ENCODE assay signal across 24 mouse cellular contexts in genomic region chr4:104712338-104713083, GRCm38 (mm10). TPM values are rescaled to one million over a fixed set of nuclear protein-coding genes. Genes with fewer than 3 reads are reported as not detected.
A peak's percentile ranks its signal among the peaks of the same experiment; 100 is the strongest.
DNase-seq lines count a peak whose midpoint lies in the region; ATAC-seq and TF ChIP-seq lines count a peak whose summit lies in the region.
"Had no signal": no experiment of that assay in that cellular context is flagged by ENCODE, and none has a peak within 500 bp of the region (broad histone marks: within the 10 kb centered on the region; RNA-seq: fewer than 3 reads in every experiment).

No protein-coding gene starts in this region.

- 0 out of 2 replicates have a peak, but pooled peaks cover 7% of the 10 kb centered on the region for H3K27me3 ChIP-seq in embryonic facial prominence, embryonic 14.5 days (replicated peaks; ENCODE audit: control insufficient read depth, insufficient read depth, low read length)
- H3K27me3 ChIP-seq in embryonic facial prominence, embryonic 10.5 days (replicated peaks; ENCODE audit: low read depth, poor library complexity, severe bottlenecking): 0 out of 2 replicates have a peak, but pooled peaks cover 6% of the 10 kb centered on the region
- H3K27me3 ChIP-seq in lung, embryonic 14.5 days (ENCODE audit: insufficient read depth, low read length): no peaks in the 10 kb centered on the region
- no peaks in the 10 kb centered on the region for H3K27me3 ChIP-seq in liver, embryonic 12.5 days (replicated peaks)
- H3K27me3 ChIP-seq: embryonic facial prominence, embryonic 12.5 days; forebrain, embryonic 12.5 days had no signal

- H3K4me1 ChIP-seq in embryonic facial prominence, embryonic 14.5 days (ENCODE audit: control insufficient read depth, insufficient read depth, low read length): no peaks in the 10 kb centered on the region
- H3K4me1 ChIP-seq in embryonic facial prominence, embryonic 10.5 days: no peaks in the 10 kb centered on the region
- no peaks in the 10 kb centered on the region for H3K4me1 ChIP-seq in lung, embryonic 14.5 days (ENCODE audit: insufficient read depth)
- H3K4me1 ChIP-seq in liver, embryonic 12.5 days: no peaks in the 10 kb centered on the region
- H3K4me1 ChIP-seq: hindbrain, embryonic 12.5 days had no signal

- TF ChIP-seq CTCF in lung, embryonic 14.5 days (IDR thresholded peaks at IDR 0.05; ENCODE audit: low read depth): no peak

- DNase-seq in embryonic facial prominence, embryonic 14.5 days (ENCODE audit: low spot score): peak; percentile 40
- no peak for DNase-seq in embryonic facial prominence, embryonic 10.5 days (ENCODE audit: low spot score)
- peak; percentile 47 for DNase-seq in lung, embryonic 14.5 days
- no peak for DNase-seq in lung, postnatal 25 days (ENCODE audit: low spot score)
- no peak for DNase-seq in Muller cell, postnatal 12 days (ENCODE audit: inconsistent ontology term)
- DNase-seq: adrenal gland, adult 8-10 months; adrenal gland, postnatal 36 days; cerebellum, adult 11-12 months; cerebellum, adult 9-10 months; embryo, embryonic 11 days; gastrocnemius, adult 2 months; gastrocnemius, postnatal 25 days; heart, adult 11 months; heart, postnatal 36 days had no signal

- no peak overlapping the region for H3K9ac ChIP-seq in embryonic facial prominence, embryonic 14.5 days (ENCODE audit: low read depth, low read length)
- H3K9ac ChIP-seq in lung, embryonic 14.5 days: no peak overlapping the region
- no peak overlapping the region for H3K9ac ChIP-seq in liver, embryonic 12.5 days
- H3K9ac ChIP-seq: embryonic facial prominence, embryonic 12.5 days; forebrain, embryonic 12.5 days; heart, embryonic 13.5 days; hindbrain, embryonic 12.5 days had no signal

- ATAC-seq in embryonic facial prominence, embryonic 14.5 days (ENCODE audit: low read depth): no peak
- no peak for ATAC-seq in lung, embryonic 14.5 days (ENCODE audit: insufficient read depth)
- ATAC-seq in common myeloid progenitor, adult 5-6 weeks (replicated peaks; ENCODE audit: low read depth, poor library complexity, severe bottlenecking): peak; percentile 81
- no peak for ATAC-seq in liver, embryonic 12.5 days
- ATAC-seq: hindbrain, embryonic 16.5 days had no signal

- no peaks in the 10 kb centered on the region for H3K36me3 ChIP-seq in embryonic facial prominence, embryonic 14.5 days (ENCODE audit: control insufficient read depth, insufficient read depth, low read length)
- no peaks in the 10 kb centered on the region for H3K36me3 ChIP-seq in embryonic facial prominence, embryonic 10.5 days (replicated peaks)
- no peaks in the 10 kb centered on the region for H3K36me3 ChIP-seq in lung, embryonic 14.5 days (ENCODE audit: insufficient read depth)
- H3K36me3 ChIP-seq in liver, embryonic 12.5 days: no peaks in the 10 kb centered on the region
- H3K36me3 ChIP-seq: embryonic facial prominence, embryonic 12.5 days; forebrain, embryonic 12.5 days; heart, embryonic 13.5 days; hindbrain, embryonic 12.5 days had no signal

- no peak overlapping the region for H3K27ac ChIP-seq in embryonic facial prominence, embryonic 14.5 days (replicated peaks; ENCODE audit: low read depth, low read length)
- H3K27ac ChIP-seq in embryonic facial prominence, embryonic 10.5 days (replicated peaks): no peak overlapping the region
- H3K27ac ChIP-seq in lung, embryonic 14.5 days (ENCODE audit: low read depth): no peak overlapping the region
- H3K27ac ChIP-seq in liver, embryonic 12.5 days: no peak overlapping the region
- H3K27ac ChIP-seq: embryonic facial prominence, embryonic 12.5 days; forebrain, embryonic 12.5 days; gastrocnemius, adult 2 months; heart, embryonic 13.5 days; hindbrain, embryonic 12.5 days had no signal

- H3K9me3 ChIP-seq in embryonic facial prominence, embryonic 14.5 days (ENCODE audit: control insufficient read depth, low read length): no peaks in the 10 kb centered on the region
- no peaks in the 10 kb centered on the region for H3K9me3 ChIP-seq in embryonic facial prominence, embryonic 10.5 days
- H3K9me3 ChIP-seq in lung, embryonic 14.5 days (ENCODE audit: low read depth, low read length): no peaks in the 10 kb centered on the region
- H3K9me3 ChIP-seq in liver, embryonic 12.5 days (replicated peaks): no peaks in the 10 kb centered on the region
- H3K9me3 ChIP-seq: embryonic facial prominence, embryonic 12.5 days; forebrain, embryonic 12.5 days; heart, embryonic 13.5 days; hindbrain, embryonic 12.5 days had no signal

- WGBS in embryonic facial prominence, embryonic 14.5 days: 69% methylated on average over 15 of the region's 15 CpGs
- 90% methylated on average over 15 of the region's 15 CpGs for WGBS in embryonic facial prominence, embryonic 10.5 days
- WGBS in lung, embryonic 14.5 days: 78% methylated on average over 15 of the region's 15 CpGs
- 67% methylated on average over 15 of the region's 15 CpGs for WGBS in liver, embryonic 12.5 days (ENCODE audit: insufficient replicate concordance)

- no peak overlapping the region for H3K4me2 ChIP-seq in embryonic facial prominence, embryonic 14.5 days (ENCODE audit: low read depth, low read length)
- no peak overlapping the region for H3K4me2 ChIP-seq in lung, embryonic 14.5 days
- H3K4me2 ChIP-seq in liver, embryonic 12.5 days: no peak overlapping the region
- H3K4me2 ChIP-seq: embryonic facial prominence, embryonic 12.5 days; forebrain, embryonic 12.5 days; heart, embryonic 13.5 days; hindbrain, embryonic 12.5 days had no signal

- no peak overlapping the region for H3K4me3 ChIP-seq in embryonic facial prominence, embryonic 14.5 days (ENCODE audit: low read depth, low read length)
- H3K4me3 ChIP-seq in embryonic facial prominence, embryonic 10.5 days: no peak overlapping the region
- H3K4me3 ChIP-seq in lung, embryonic 14.5 days (ENCODE audit: low read depth, low read length): no peak overlapping the region
- H3K4me3 ChIP-seq in liver, embryonic 12.5 days: no peak overlapping the region
- H3K4me3 ChIP-seq: embryonic facial prominence, embryonic 12.5 days; forebrain, embryonic 12.5 days; gastrocnemius, adult 2 months; heart, embryonic 13.5 days; hindbrain, embryonic 12.5 days had no signal

RNA-seq across cellular contexts. Expression of gene C8b, which starts 53.6 kb away (rescaled TPM):
- polyA plus RNA-seq in embryonic facial prominence, embryonic 14.5 days (2014; fragmentation: Nextera tagmentation; extraction: Ambion mirVana): not detected in 2 replicates
- 0.06 and 0.13 TPM in 2 replicates for polyA plus RNA-seq in embryonic facial prominence, embryonic 10.5 days (2016; fragmentation: Nextera tagmentation; extraction: Ambion mirVana)
- polyA plus RNA-seq in lung, embryonic 14.5 days (2014; fragmentation: Nextera tagmentation; extraction: Ambion mirVana): not detected in 2 replicates
- total RNA-seq in common myeloid progenitor, adult 5-6 weeks (2017): not detected in 2 replicates
- polyA plus RNA-seq in liver, embryonic 12.5 days (2016; fragmentation: Nextera tagmentation; extraction: Ambion mirVana): 5.3 and 5.7 TPM in 2 replicates
- total RNA-seq: gastrocnemius, adult 2 months; gastrocnemius, postnatal 25 days; heart, postnatal 36 days had no signal
- polyA plus RNA-seq: C2C12; forebrain, embryonic 12.5 days; heart, postnatal 0 days; hindbrain, embryonic 12.5 days; hindbrain, embryonic 16.5 days; intestine, embryonic 14.5 days had no signal

Comparison
In these comparisons a context has a peak if more than half of its experiments do, and no peak if none do; other contexts are left out.
1. DNase-seq: peak in embryonic facial prominence, embryonic 14.5 days (single experiment) and lung, embryonic 14.5 days (single experiment); none in embryonic facial prominence, embryonic 10.5 days (single experiment), lung, postnatal 25 days (single experiment) and Muller cell, postnatal 12 days (single experiment).